ENCODE assay signal across 10 mouse cellular contexts in the genomic region with DNA sequence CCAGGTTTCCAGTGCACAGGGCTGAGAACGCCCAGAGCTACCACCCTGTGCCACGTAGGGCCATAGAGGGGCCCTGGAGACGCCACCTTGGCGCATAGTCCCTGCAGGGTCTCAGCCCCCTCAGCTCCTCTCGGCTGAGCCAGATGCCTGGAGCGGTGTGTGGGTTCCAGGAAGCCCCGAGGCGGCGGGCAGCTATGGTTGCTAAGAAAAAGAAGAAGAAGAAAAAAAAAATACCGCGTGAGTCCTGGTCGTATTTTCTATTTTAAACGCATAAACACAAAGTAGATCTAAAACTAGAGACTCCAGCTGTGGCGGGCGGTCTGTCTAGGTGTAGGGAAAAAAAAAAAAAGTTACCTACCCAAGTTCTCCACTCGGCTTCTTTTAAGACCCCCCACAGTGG. TPM values are rescaled to one million over a fixed set of nuclear protein-coding genes. Genes with fewer than 3 reads are reported as not detected.
DNase-seq lines count a peak whose midpoint lies in the region; ATAC-seq lines count a peak whose summit lies in the region.
"Had no signal": no experiment of that assay in that cellular context is flagged by ENCODE, and none has a peak within 500 bp of the region (broad histone marks: within the 10 kb centered on the region; RNA-seq: fewer than 3 reads in every experiment).

No protein-coding gene starts in this region.

- ATAC-seq in forebrain, embryonic 14.5 days: no peak
- no peak for ATAC-seq in forebrain, embryonic 16.5 days
- ATAC-seq in midbrain, embryonic 15.5 days (replicated peaks): no peak

- H3K27ac ChIP-seq in forebrain, embryonic 10.5 days: peak overlapping the region; percentile 84; the same call in 1 of the 2 replicates
- H3K27ac ChIP-seq in forebrain, embryonic 14.5 days (ENCODE audit: low read depth, low read length): no peak overlapping the region
- H3K27ac ChIP-seq in forebrain, embryonic 16.5 days (ENCODE audit: low read length): no peak overlapping the region
- no peak overlapping the region for H3K27ac ChIP-seq in midbrain, embryonic 15.5 days

- peaks cover 33% of the 10 kb centered on the region for H3K27me3 ChIP-seq in forebrain, embryonic 10.5 days (ENCODE audit: poor library complexity, severe bottlenecking)
- no peaks in the 10 kb centered on the region for H3K27me3 ChIP-seq in forebrain, embryonic 14.5 days (replicated peaks; ENCODE audit: control insufficient read depth, insufficient read depth, low read length)
- H3K27me3 ChIP-seq in forebrain, embryonic 16.5 days (replicated peaks; ENCODE audit: control insufficient read depth, insufficient read depth, low read length): no peaks in the 10 kb centered on the region
- H3K27me3 ChIP-seq in midbrain, embryonic 15.5 days (replicated peaks): peaks cover 4% of the 10 kb centered on the region; the same call in 1 of the 2 replicates

- intact Hi-C loops in left cerebral cortex, postnatal 36 days (cut with DNase I): loop anchor here (2.0 to 10.0 kb wide), 2 partner anchors 87 to 327 kb away; no protein-coding TSS in a partner anchor
- intact Hi-C loops in heart, postnatal 36 days (cut with DNase I): loop anchor here (5.0 kb wide), 1 partner anchor 329 kb away; no protein-coding TSS in a partner anchor

- H3K36me3 ChIP-seq in forebrain, embryonic 10.5 days (replicated peaks): no peaks in the 10 kb centered on the region
- H3K36me3 ChIP-seq in forebrain, embryonic 14.5 days (ENCODE audit: control insufficient read depth, insufficient read depth, low read length): no peaks in the 10 kb centered on the region
- no peaks in the 10 kb centered on the region for H3K36me3 ChIP-seq in forebrain, embryonic 16.5 days (ENCODE audit: control insufficient read depth, insufficient read depth)
- no peaks in the 10 kb centered on the region for H3K36me3 ChIP-seq in midbrain, embryonic 15.5 days (replicated peaks)

- no peak for DNase-seq in forebrain, embryonic 10.5 days (ENCODE audit: extremely low spot score, low spot score)
- DNase-seq in forebrain, embryonic 14.5 days (ENCODE audit: low spot score): no peak
- DNase-seq in left cerebral cortex, postnatal 36 days (ENCODE audit: low spot score in 2 of 2): peak; percentile 47 to 48
- no peak for DNase-seq in left cerebral cortex, adult 8-10 months (ENCODE audit: low spot score in 2 of 2)
- DNase-seq in cerebellum, adult 18-20 months: no peak
- DNase-seq in heart, postnatal 36 days: no peak
- DNase-seq: cerebellum, postnatal 25 days; thymus, postnatal 25 days had no signal

- H3K4me3 ChIP-seq in forebrain, embryonic 10.5 days: peak overlapping the region; percentile 59
- no peak overlapping the region for H3K4me3 ChIP-seq in forebrain, embryonic 14.5 days (ENCODE audit: low read depth, low read length)
- no peak overlapping the region; the same call in 1 of the 2 replicates for H3K4me3 ChIP-seq in forebrain, embryonic 16.5 days (replicated peaks; ENCODE audit: low read length)
- no peak overlapping the region for H3K4me3 ChIP-seq in midbrain, embryonic 15.5 days

- no peak overlapping the region for H3K4me2 ChIP-seq in forebrain, embryonic 14.5 days (ENCODE audit: low read length)
- H3K4me2 ChIP-seq in forebrain, embryonic 16.5 days (ENCODE audit: low read length): peak overlapping the region; percentile 65; the same call in 1 of the 2 replicates
- peak overlapping the region; percentile 59; the same call in 1 of the 2 replicates for H3K4me2 ChIP-seq in midbrain, embryonic 15.5 days

- peaks cover 30% of the 10 kb centered on the region for H3K4me1 ChIP-seq in forebrain, embryonic 10.5 days
- H3K4me1 ChIP-seq in forebrain, embryonic 14.5 days (ENCODE audit: control insufficient read depth, insufficient read depth, low read length): peaks cover 4% of the 10 kb centered on the region; the same call in 1 of the 2 replicates
- H3K4me1 ChIP-seq in forebrain, embryonic 16.5 days (replicated peaks; ENCODE audit: control insufficient read depth, insufficient read depth, low read length): peaks cover 14% of the 10 kb centered on the region
- peaks cover 17% of the 10 kb centered on the region for H3K4me1 ChIP-seq in midbrain, embryonic 15.5 days

- H3K9ac ChIP-seq in forebrain, embryonic 14.5 days (ENCODE audit: low read length): no peak overlapping the region
- no peak overlapping the region; the same call in 1 of the 2 replicates for H3K9ac ChIP-seq in forebrain, embryonic 16.5 days (replicated peaks; ENCODE audit: low read depth, low read length)
- H3K9ac ChIP-seq in midbrain, embryonic 15.5 days: no peak overlapping the region

- 38% methylated on average over 16 of the region's 16 CpGs for WGBS in forebrain, embryonic 10.5 days
- 45% methylated on average over 16 of the region's 16 CpGs for WGBS in forebrain, embryonic 14.5 days
- 52% methylated on average over 16 of the region's 16 CpGs for WGBS in forebrain, embryonic 16.5 days
- 45% methylated on average over 16 of the region's 16 CpGs for WGBS in midbrain, embryonic 15.5 days

- H3K9me3 ChIP-seq in forebrain, embryonic 10.5 days: 0 out of 2 replicates have a peak, but pooled peaks cover 3% of the 10 kb centered on the region
- no peaks in the 10 kb centered on the region for H3K9me3 ChIP-seq in forebrain, embryonic 14.5 days (replicated peaks; ENCODE audit: control insufficient read depth, low read length)
- H3K9me3 ChIP-seq in forebrain, embryonic 16.5 days (ENCODE audit: control insufficient read depth, low read length): no peaks in the 10 kb centered on the region
- H3K9me3 ChIP-seq in midbrain, embryonic 15.5 days: no peaks in the 10 kb centered on the region

RNA-seq across cellular contexts. Expression of a gene that starts 37.2 kb away (rescaled TPM):
- 9.3 and 10.4 TPM in 2 replicates for polyA plus RNA-seq in forebrain, embryonic 10.5 days (2016; fragmentation: Nextera tagmentation; extraction: Ambion mirVana)
- polyA plus RNA-seq in forebrain, embryonic 14.5 days (2014; fragmentation: Nextera tagmentation; extraction: Ambion mirVana): 5.0 and 5.6 TPM in 2 replicates
- total RNA-seq in left cerebral cortex, postnatal 36 days (2021): 1 to 10 TPM; 4.4 to 5.8 TPM
- total RNA-seq in left cerebral cortex, adult 8-10 months (2022): 1 to 10 TPM; 4.7 to 6.5 (median 5.8) TPM
- polyA plus RNA-seq in forebrain, embryonic 16.5 days (2015; fragmentation: Nextera tagmentation; extraction: Ambion mirVana): 6.1 and 6.2 TPM in 2 replicates
- 7.5 TPM in 2 replicates for polyA plus RNA-seq in midbrain, embryonic 15.5 days (2015; fragmentation: Nextera tagmentation; extraction: Ambion mirVana)
- total RNA-seq in heart, postnatal 36 days (2021): 1 to 10 TPM; 2.7 to 3.1 TPM

Comparison
In these comparisons a context has a peak if more than half of its experiments do, and no peak if none do; other contexts are left out.
1. DNase-seq: peak in left cerebral cortex, postnatal 36 days (2 of 2); none in forebrain, embryonic 10.5 days (single experiment), forebrain, embryonic 14.5 days (single experiment), left cerebral cortex, adult 8-10 months (0 of 2), cerebellum, adult 18-20 months (0 of 2) and heart, postnatal 36 days (0 of 2).